Mouse (Mus musculus) myocyte (in vitro differentiated cells): ENCODE data around the gene Lrrn4.

Experiments used
- POLR2A ChIP-seq: IDR thresholded peaks from one replicate; pipeline ENCODE4 v1.6.1; 2011; ENCODE audit warnings: low read depth, mild to moderate bottlenecking, control low read depth, moderate library complexity; ENCODE audit not compliant: insufficient read length
- REST ChIP-seq: IDR thresholded peaks from one replicate; pipeline ENCODE4 v1.6.1; 2011; ENCODE audit warnings: mild to moderate bottlenecking, control low read depth, moderate library complexity; ENCODE audit not compliant: insufficient read depth, insufficient read length
- TCF12 ChIP-seq: IDR thresholded peaks from one replicate; pipeline ENCODE4 v1.6.1; 2011; ENCODE audit warnings: mild to moderate bottlenecking, control low read depth; ENCODE audit not compliant: poor library complexity, insufficient read depth, severe bottlenecking

DNA sequence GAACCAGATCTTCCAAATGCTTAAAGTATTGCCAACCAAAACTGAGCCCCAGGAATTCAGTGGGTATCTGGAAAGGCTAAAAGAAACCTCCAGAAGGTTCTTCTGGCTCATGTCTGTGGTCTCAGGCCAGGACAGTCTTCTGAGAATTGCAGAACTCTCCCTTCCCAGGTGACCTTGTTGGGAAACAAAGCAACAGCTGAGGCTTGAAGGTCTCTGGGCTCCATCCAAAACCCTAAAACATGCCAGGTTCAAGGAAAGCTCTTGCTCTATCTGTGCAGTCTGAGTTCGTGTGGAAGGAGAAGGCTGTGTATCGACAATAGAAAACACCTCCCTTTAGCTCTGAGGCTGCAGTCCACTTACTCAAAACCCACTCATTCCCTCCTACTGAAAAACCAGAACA is 24.3 kb upstream of the Lrrn4 start:
- TF ChIP-seq POLR2A (no peak), REST (no peak), TCF12 (no peak)
